Mouse (Mus musculus) bone marrow macrophage, adult 2 months (primary cell): ENCODE results near the gene Tfb2m.

Source experiments
- CTCF ChIP-seq: IDR thresholded peaks from 2 replicates; pipeline ENCODE4 v1.5.1; 2012; ENCODE audit warnings: low read depth, mild to moderate bottlenecking, low read length, moderate library complexity
- POLR2A ChIP-seq: IDR thresholded peaks from 2 replicates; pipeline ENCODE4 v1.6.1; 2012; ENCODE audit warnings: mild to moderate bottlenecking, low read depth, low read length, borderline replicate concordance

GRCm38 (mm10) chr1:179552751-179553150 lies 6.7 kb upstream of the Tfb2m start:
- no peak for TF ChIP-seq POLR2A
- TF ChIP-seq CTCF, result no peak
